Comparison of ENCODE assay signal across 11 mouse cellular contexts in genomic region chr7:127113614-127114259, GRCm38 (mm10). TPM values are rescaled to one million over a fixed set of nuclear protein-coding genes. Genes with fewer than 3 reads are reported as not detected.
DNase-seq lines count a peak whose midpoint lies in the region; ATAC-seq and TF ChIP-seq lines count a peak whose summit lies in the region.
"Had no signal": no experiment of that assay in that cellular context is flagged by ENCODE, and none has a peak within 500 bp of the region (broad histone marks: within the 10 kb centered on the region; RNA-seq: fewer than 3 reads in every experiment).

No protein-coding gene starts in this region.

- H3K9ac ChIP-seq in midbrain, postnatal 0 days (replicated peaks; ENCODE audit: low read length, poor library complexity, severe bottlenecking) = no peak overlapping the region
- H3K9ac ChIP-seq in midbrain, embryonic 11.5 days (ENCODE audit: low read length) = no peak overlapping the region
- H3K9ac ChIP-seq: hindbrain, embryonic 15.5 days; lung, embryonic 15.5 days had no signal

- no peaks in the 10 kb centered on the region for H3K36me3 ChIP-seq in midbrain, postnatal 0 days (ENCODE audit: insufficient read depth, low read length)
- no peaks in the 10 kb centered on the region for H3K36me3 ChIP-seq in midbrain, embryonic 11.5 days (ENCODE audit: control insufficient read depth, insufficient read depth, low read length)
- H3K36me3 ChIP-seq: hindbrain, embryonic 15.5 days; lung, embryonic 15.5 days had no signal

- ATAC-seq in midbrain, postnatal 0 days (ENCODE audit: low FRiP score) = no peak
- ATAC-seq in midbrain, embryonic 11.5 days (ENCODE audit: low FRiP score) = no peak

- peak; percentile 44 for DNase-seq in midbrain, postnatal 0 days (ENCODE audit: low spot score)
- no peak for DNase-seq in midbrain, embryonic 11.5 days (ENCODE audit: low spot score, missing footprints)
- peak; percentile 51 for DNase-seq in brain, adult 2 months (ENCODE audit: low read depth, low spot score)
- DNase-seq in kidney, adult 9 months = peak; percentile 77
- DNase-seq in thymus, postnatal 36 days = peak; percentile 33 to 55
- DNase-seq in left cerebral cortex, adult 18-20 months (ENCODE audit: low spot score in 2 of 2) = no peak
- no peak for DNase-seq in heart, adult 9 months (ENCODE audit: low spot score in 2 of 2)
- DNase-seq: adrenal gland, postnatal 14 days had no signal

- no peak overlapping the region for H3K4me2 ChIP-seq in midbrain, postnatal 0 days (ENCODE audit: low read depth, low read length, poor library complexity, severe bottlenecking)
- no peak overlapping the region for H3K4me2 ChIP-seq in midbrain, embryonic 11.5 days
- H3K4me2 ChIP-seq: hindbrain, embryonic 15.5 days; lung, embryonic 15.5 days had no signal

- no peak overlapping the region for H3K27ac ChIP-seq in midbrain, postnatal 0 days (ENCODE audit: low read depth, low read length)
- H3K27ac ChIP-seq in midbrain, embryonic 11.5 days (ENCODE audit: low read depth, low read length) = no peak overlapping the region
- H3K27ac ChIP-seq: hindbrain, embryonic 15.5 days; lung, embryonic 15.5 days had no signal

- H3K27me3 ChIP-seq in midbrain, postnatal 0 days (ENCODE audit: insufficient read depth, low read length) = no peaks in the 10 kb centered on the region
- H3K27me3 ChIP-seq in midbrain, embryonic 11.5 days (ENCODE audit: control insufficient read depth, insufficient read depth, low read length) = no peaks in the 10 kb centered on the region
- H3K27me3 ChIP-seq: hindbrain, embryonic 15.5 days; lung, embryonic 15.5 days had no signal

- no peaks in the 10 kb centered on the region for H3K4me1 ChIP-seq in midbrain, postnatal 0 days (ENCODE audit: insufficient read depth, low read length)
- H3K4me1 ChIP-seq in midbrain, embryonic 11.5 days (ENCODE audit: control insufficient read depth, insufficient read depth, low read length) = no peaks in the 10 kb centered on the region
- H3K4me1 ChIP-seq: hindbrain, embryonic 15.5 days had no signal

- no peak for TF ChIP-seq CTCF in midbrain, postnatal 0 days (IDR thresholded peaks at IDR 0.05)

- H3K9me3 ChIP-seq in midbrain, postnatal 0 days (ENCODE audit: low read length) = no peaks in the 10 kb centered on the region
- H3K9me3 ChIP-seq in midbrain, embryonic 11.5 days (ENCODE audit: control insufficient read depth, low read length) = no peaks in the 10 kb centered on the region
- H3K9me3 ChIP-seq: hindbrain, embryonic 15.5 days; lung, embryonic 15.5 days had no signal

- WGBS in midbrain, postnatal 0 days = 48% methylated on average over 12 of the region's 12 CpGs
- 58% methylated on average over 12 of the region's 12 CpGs for WGBS in midbrain, embryonic 11.5 days

- no peak overlapping the region for H3K4me3 ChIP-seq in midbrain, postnatal 0 days (ENCODE audit: low read depth, low read length)
- no peak overlapping the region for H3K4me3 ChIP-seq in midbrain, embryonic 11.5 days (ENCODE audit: low read depth, low read length)
- H3K4me3 ChIP-seq: erythroblast, embryonic 14.5 days; hindbrain, embryonic 15.5 days; lung, embryonic 15.5 days had no signal

RNA-seq across cellular contexts. Expression of gene Qprt, which starts 8.3 kb away (rescaled TPM):
- 1.9 TPM in 2 replicates for total RNA-seq in midbrain, postnatal 0 days (2014; rRNA removed)
- 1.7 and 1.8 TPM in 2 replicates for polyA plus RNA-seq in midbrain, postnatal 0 days (2015; fragmentation: Nextera tagmentation; extraction: Ambion mirVana)
- 5.7 and 6.2 TPM in 2 replicates for polyA plus RNA-seq in midbrain, embryonic 11.5 days (2014; fragmentation: Nextera tagmentation; extraction: Ambion mirVana)
- total RNA-seq in left cerebral cortex, adult 18-20 months (2021) = under 1 TPM; 0.54 to 0.63 TPM

RNA-seq across cellular contexts. Expression of gene AI467606, which starts 22.6 kb away (rescaled TPM):
- total RNA-seq in midbrain, postnatal 0 days (2014; rRNA removed) = 2.3 and 5.9 TPM in 2 replicates
- 1.4 and 1.9 TPM in 2 replicates for polyA plus RNA-seq in midbrain, postnatal 0 days (2015; fragmentation: Nextera tagmentation; extraction: Ambion mirVana)
- 1.3 and 1.7 TPM in 2 replicates for polyA plus RNA-seq in midbrain, embryonic 11.5 days (2014; fragmentation: Nextera tagmentation; extraction: Ambion mirVana)
- total RNA-seq in left cerebral cortex, adult 18-20 months (2021) = 1 to 10 TPM; 1.1 to 1.6 TPM

RNA-seq across cellular contexts. Expression of gene Spn, which starts 23.9 kb away (rescaled TPM):
- 0.16 TPM in 1 of 2 replicates, not detected in the other for total RNA-seq in midbrain, postnatal 0 days (2014; rRNA removed)
- polyA plus RNA-seq in midbrain, postnatal 0 days (2015; fragmentation: Nextera tagmentation; extraction: Ambion mirVana) = not detected in 2 replicates
- 0.19 TPM in 1 of 2 replicates, not detected in the other for polyA plus RNA-seq in midbrain, embryonic 11.5 days (2014; fragmentation: Nextera tagmentation; extraction: Ambion mirVana)
- under 1 TPM; 0.09 to 0.16 TPM for total RNA-seq in left cerebral cortex, adult 18-20 months (2021)

RNA-seq across cellular contexts. Expression of gene Zg16, which starts 26.6 kb away (rescaled TPM):
- total RNA-seq in midbrain, postnatal 0 days (2014; rRNA removed) = 0.49 TPM in 1 of 2 replicates, not detected in the other
- not detected in 2 replicates for polyA plus RNA-seq in midbrain, postnatal 0 days (2015; fragmentation: Nextera tagmentation; extraction: Ambion mirVana)
- not detected in 2 replicates for polyA plus RNA-seq in midbrain, embryonic 11.5 days (2014; fragmentation: Nextera tagmentation; extraction: Ambion mirVana)
- not detected for total RNA-seq in left cerebral cortex, adult 18-20 months (2021)
- total RNA-seq: adrenal gland, postnatal 14 days had no signal
- polyA plus RNA-seq: erythroblast, embryonic 14.5 days; hindbrain, embryonic 15.5 days; lung, embryonic 15.5 days had no signal

Comparison
In these comparisons a context has a peak if more than half of its experiments do, and no peak if none do; other contexts are left out.
1. DNase-seq: peak in midbrain, postnatal 0 days (single experiment), brain, adult 2 months (single experiment), kidney, adult 9 months (single experiment) and thymus, postnatal 36 days (2 of 2); none in midbrain, embryonic 11.5 days (single experiment), left cerebral cortex, adult 18-20 months (0 of 2) and heart, adult 9 months (0 of 2).